Comparison of ENCODE assay signal across 21 mouse cellular contexts in genomic region chr7:127085751-127086150, GRCm38 (mm10). TPM values are rescaled to one million over a fixed set of nuclear protein-coding genes. Genes with fewer than 3 reads are reported as not detected.
A peak's percentile ranks its signal among the peaks of the same experiment; 100 is the strongest.
DNase-seq lines count a peak whose midpoint lies in the region; ATAC-seq and TF ChIP-seq lines count a peak whose summit lies in the region.
"Not testable (repeated sequence)": the region's sequence is repeated elsewhere in the genome, so short reads cannot be mapped to it uniquely, and the experiment has no call there.
"Had no signal": no experiment of that assay in that cellular context is flagged by ENCODE, and none has a peak within 500 bp of the region (broad histone marks: within the 10 kb centered on the region; RNA-seq: fewer than 3 reads in every experiment).

No protein-coding gene starts in this region.

- H3K36me3 ChIP-seq in liver, embryonic 11.5 days (ENCODE audit: control insufficient read depth, insufficient read depth, low read length); liver, embryonic 13.5 days; liver, embryonic 15.5 days (replicated peaks); liver, postnatal 0 days (replicated peaks; ENCODE audit: insufficient read depth, low read length): not testable (repeated sequence)

- peak; percentile 50; the same call in 1 of the 2 replicates for ATAC-seq in erythroid progenitor cell, adult 5-6 weeks (replicated peaks; ENCODE audit: low FRiP score, poor library complexity, severe bottlenecking)
- peak; percentile 48; the same call in 1 of the 2 replicates for ATAC-seq in liver, embryonic 11.5 days (replicated peaks; ENCODE audit: low FRiP score)
- ATAC-seq in liver, embryonic 13.5 days (ENCODE audit: low read depth), result peak; percentile 57
- ATAC-seq in liver, embryonic 15.5 days (ENCODE audit: insufficient read depth), result peak; percentile 45
- ATAC-seq in liver, postnatal 0 days, result peak; percentile 65

- not testable (repeated sequence) for H3K9me3 ChIP-seq in liver, embryonic 11.5 days (ENCODE audit: control insufficient read depth, low read length); liver, embryonic 13.5 days (replicated peaks); liver, embryonic 15.5 days (replicated peaks); liver, postnatal 0 days (ENCODE audit: low read length)

- 54% methylated on average over 6 of the region's 6 CpGs for WGBS in bone marrow, adult 2 months
- WGBS in liver, embryonic 11.5 days, result 32% methylated on average over 6 of the region's 6 CpGs
- 27% methylated on average over 6 of the region's 6 CpGs for WGBS in liver, embryonic 13.5 days (ENCODE audit: insufficient replicate concordance)
- WGBS in liver, embryonic 15.5 days (ENCODE audit: insufficient replicate concordance), result 25% methylated on average over 6 of the region's 6 CpGs
- WGBS in liver, postnatal 0 days (ENCODE audit: insufficient replicate concordance), result 40% methylated on average over 6 of the region's 6 CpGs

- not testable (repeated sequence) for TF ChIP-seq POLR2A in bone marrow, adult 2 months (IDR thresholded peaks at IDR 0.05; ENCODE audit: borderline replicate concordance, control insufficient read depth, low read depth, low read length)

- TF ChIP-seq EP300 in liver, postnatal 0 days (IDR thresholded peaks at IDR 0.05; ENCODE audit: low read depth), result peak; percentile 84

- H3K27me3 ChIP-seq in liver, embryonic 11.5 days (replicated peaks; ENCODE audit: control insufficient read depth, insufficient read depth, low read length); liver, embryonic 13.5 days; liver, embryonic 15.5 days; liver, postnatal 0 days (ENCODE audit: insufficient read depth, low read length): not testable (repeated sequence)

- not testable (repeated sequence) for H3K4me1 ChIP-seq in bone marrow, adult 2 months (ENCODE audit: control insufficient read depth, insufficient read depth, low read length)
- H3K4me1 ChIP-seq in liver, embryonic 11.5 days (replicated peaks; ENCODE audit: control insufficient read depth, insufficient read depth, low read length), result peaks cover 29% of the 10 kb centered on the region
- peaks cover 82% of the 10 kb centered on the region for H3K4me1 ChIP-seq in liver, embryonic 13.5 days (replicated peaks)
- peaks cover 84% of the 10 kb centered on the region for H3K4me1 ChIP-seq in liver, embryonic 15.5 days (replicated peaks)
- peaks cover 54% of the 10 kb centered on the region for H3K4me1 ChIP-seq in liver, postnatal 0 days (ENCODE audit: insufficient read depth)

- H3K9ac ChIP-seq in liver, embryonic 11.5 days (ENCODE audit: low read depth, low read length); liver, embryonic 15.5 days; liver, postnatal 0 days (replicated peaks): not testable (repeated sequence)
- H3K9ac ChIP-seq in liver, embryonic 13.5 days, result 0 out of 2 replicates have a peak overlapping the region, but pooled peaks have one; percentile 29

- DNase-seq in adrenal gland, adult 2 months, result peak; percentile 15
- DNase-seq in liver, embryonic 11.5 days (ENCODE audit: low spot score); liver, postnatal 0 days: not testable (repeated sequence)
- DNase-seq in liver, embryonic 13.5 days, result peak; percentile 54
- peak; percentile 48 for DNase-seq in spleen, adult 12 weeks (ENCODE audit: low spot score)

- H3K4me2 ChIP-seq in liver, embryonic 11.5 days; liver, embryonic 13.5 days; liver, postnatal 0 days (ENCODE audit: low read depth, low read length): not testable (repeated sequence)
- peak overlapping the region; percentile 18; the same call in 1 of the 2 replicates for H3K4me2 ChIP-seq in liver, embryonic 15.5 days

- TF ChIP-seq CTCF in bone marrow, adult 2 months (IDR thresholded peaks at IDR 0.05; ENCODE audit: control insufficient read depth, insufficient read depth, low read length); liver, postnatal 0 days (IDR thresholded peaks at IDR 0.05; ENCODE audit: low read depth): not testable (repeated sequence)

- 0 out of 2 replicates have a peak overlapping the region, but pooled peaks have one; percentile 3 for H3K27ac ChIP-seq in bone marrow, adult 2 months (ENCODE audit: control insufficient read depth, insufficient read depth, low read depth, low read length, poor library complexity)
- peak overlapping the region; percentile 38 for H3K27ac ChIP-seq in liver, embryonic 11.5 days (ENCODE audit: low read depth, low read length)
- peak overlapping the region; percentile 82 for H3K27ac ChIP-seq in liver, embryonic 13.5 days
- H3K27ac ChIP-seq in liver, embryonic 15.5 days (replicated peaks), result peak overlapping the region; percentile 76
- H3K27ac ChIP-seq in liver, postnatal 0 days (ENCODE audit: low read depth), result peak overlapping the region; percentile 66

- H3K4me3 ChIP-seq in bone marrow, adult 2 months (replicated peaks; ENCODE audit: control insufficient read depth, low read depth, low read length); liver, embryonic 11.5 days (ENCODE audit: low read depth, low read length); liver, embryonic 13.5 days (replicated peaks); liver, embryonic 15.5 days (replicated peaks); liver, postnatal 0 days (ENCODE audit: low read depth, low read length): not testable (repeated sequence)

RNA-seq across cellular contexts. Expression of gene Zg16, which starts 1.4 kb away (rescaled TPM):
- total RNA-seq in adrenal gland, adult 2 months (2021), result not detected
- polyA plus RNA-seq in adrenal gland, adult 2 months (2012; rRNA removed), result 0.18 and 0.49 TPM in 2 replicates
- 3.1 TPM in 1 of 2 replicates, not detected in the other for polyA plus RNA-seq in bone marrow, adult 2 months (2011; ENCODE audit: insufficient read depth, insufficient read length, low replicate concordance, missing spikeins)
- 3.6 and 9.2 TPM in 2 replicates for total RNA-seq in erythroid progenitor cell, adult 5-6 weeks (2015; ENCODE audit: low replicate concordance)
- total RNA-seq in erythroid progenitor cell, adult 5-6 weeks (2017; ENCODE audit: low replicate concordance), result 1.2 and 6.0 TPM in 2 replicates
- polyA plus RNA-seq in liver, embryonic 11.5 days (2014; fragmentation: Nextera tagmentation; extraction: Ambion mirVana), result not detected in 2 replicates
- polyA plus RNA-seq in liver, embryonic 13.5 days (2015; fragmentation: Nextera tagmentation; extraction: Ambion mirVana), result not detected in 2 replicates
- polyA plus RNA-seq in liver, embryonic 15.5 days (2015; fragmentation: Nextera tagmentation; extraction: Ambion mirVana), result 0.24 and 0.33 TPM in 2 replicates
- polyA plus RNA-seq in liver, postnatal 0 days (2015; fragmentation: Nextera tagmentation; extraction: Ambion mirVana), result 0.59 and 1.8 TPM in 2 replicates
- total RNA-seq: adrenal gland, adult 18-20 months; adrenal gland, postnatal 36 days; ES-E14 had no signal
- polyA plus RNA-seq: activated CD4-positive, CD25-positive, alpha-beta regulatory T cell, adult 4 months; C2C12; embryonic facial prominence, embryonic 11.5 days; embryonic facial prominence, embryonic 13.5 days; embryonic facial prominence, embryonic 15.5 days; forebrain, embryonic 10.5 days; forebrain, embryonic 12.5 days; forebrain, embryonic 14.5 days; forebrain, embryonic 16.5 days; Patski had no signal

RNA-seq across cellular contexts. Expression of gene AI467606, which starts 5.4 kb away (rescaled TPM):
- total RNA-seq in adrenal gland, adult 2 months (2021), result 1 to 10 TPM; 1.6 to 1.9 TPM
- polyA plus RNA-seq in adrenal gland, adult 2 months (2012; rRNA removed), result 7.6 TPM in 2 replicates
- polyA plus RNA-seq in bone marrow, adult 2 months (2011; ENCODE audit: insufficient read depth, insufficient read length, low replicate concordance, missing spikeins), result 13.6 and 36.8 TPM in 2 replicates
- total RNA-seq in erythroid progenitor cell, adult 5-6 weeks (2015; ENCODE audit: low replicate concordance), result 18.0 and 25.9 TPM in 2 replicates
- 10.5 and 12.7 TPM in 2 replicates for total RNA-seq in erythroid progenitor cell, adult 5-6 weeks (2017; ENCODE audit: low replicate concordance)
- polyA plus RNA-seq in liver, embryonic 11.5 days (2014; fragmentation: Nextera tagmentation; extraction: Ambion mirVana), result 12.3 and 13.7 TPM in 2 replicates
- 7.0 and 7.3 TPM in 2 replicates for polyA plus RNA-seq in liver, embryonic 13.5 days (2015; fragmentation: Nextera tagmentation; extraction: Ambion mirVana)
- 8.2 and 9.5 TPM in 2 replicates for polyA plus RNA-seq in liver, embryonic 15.5 days (2015; fragmentation: Nextera tagmentation; extraction: Ambion mirVana)
- polyA plus RNA-seq in liver, postnatal 0 days (2015; fragmentation: Nextera tagmentation; extraction: Ambion mirVana), result 7.6 and 8.1 TPM in 2 replicates

RNA-seq across cellular contexts. Expression of gene Qprt, which starts 36.3 kb away (rescaled TPM):
- total RNA-seq in adrenal gland, adult 2 months (2021), result under 1 TPM; 0.49 to 0.52 TPM
- polyA plus RNA-seq in adrenal gland, adult 2 months (2012; rRNA removed), result 0.77 and 1.0 TPM in 2 replicates
- polyA plus RNA-seq in bone marrow, adult 2 months (2011; ENCODE audit: insufficient read depth, insufficient read length, low replicate concordance, missing spikeins), result 1.4 and 10.6 TPM in 2 replicates
- not detected in 2 replicates for total RNA-seq in erythroid progenitor cell, adult 5-6 weeks (2015; ENCODE audit: low replicate concordance)
- 1.8 TPM in 1 of 2 replicates, not detected in the other for total RNA-seq in erythroid progenitor cell, adult 5-6 weeks (2017; ENCODE audit: low replicate concordance)
- 43.8 and 44.2 TPM in 2 replicates for polyA plus RNA-seq in liver, embryonic 11.5 days (2014; fragmentation: Nextera tagmentation; extraction: Ambion mirVana)
- 44.4 and 49.1 TPM in 2 replicates for polyA plus RNA-seq in liver, embryonic 13.5 days (2015; fragmentation: Nextera tagmentation; extraction: Ambion mirVana)
- 65.5 and 76.7 TPM in 2 replicates for polyA plus RNA-seq in liver, embryonic 15.5 days (2015; fragmentation: Nextera tagmentation; extraction: Ambion mirVana)
- 148 and 151 TPM in 2 replicates for polyA plus RNA-seq in liver, postnatal 0 days (2015; fragmentation: Nextera tagmentation; extraction: Ambion mirVana)
- polyA plus RNA-seq: C2C12, Patski had no signal

RNA-seq across cellular contexts. Expression of gene Kif22, which starts 43.5 kb away (rescaled TPM):
- 1 to 10 TPM; 2.1 to 2.5 TPM for total RNA-seq in adrenal gland, adult 2 months (2021)
- 0.64 and 0.89 TPM in 2 replicates for polyA plus RNA-seq in adrenal gland, adult 2 months (2012; rRNA removed)
- polyA plus RNA-seq in bone marrow, adult 2 months (2011; ENCODE audit: insufficient read depth, insufficient read length, low replicate concordance, missing spikeins), result 114 and 164 TPM in 2 replicates
- total RNA-seq in erythroid progenitor cell, adult 5-6 weeks (2015; ENCODE audit: low replicate concordance), result 651 and 861 TPM in 2 replicates
- 380 and 614 TPM in 2 replicates for total RNA-seq in erythroid progenitor cell, adult 5-6 weeks (2017; ENCODE audit: low replicate concordance)
- 152 and 170 TPM in 2 replicates for polyA plus RNA-seq in liver, embryonic 11.5 days (2014; fragmentation: Nextera tagmentation; extraction: Ambion mirVana)
- 109 and 122 TPM in 2 replicates for polyA plus RNA-seq in liver, embryonic 13.5 days (2015; fragmentation: Nextera tagmentation; extraction: Ambion mirVana)
- polyA plus RNA-seq in liver, embryonic 15.5 days (2015; fragmentation: Nextera tagmentation; extraction: Ambion mirVana), result 108 and 111 TPM in 2 replicates
- polyA plus RNA-seq in liver, postnatal 0 days (2015; fragmentation: Nextera tagmentation; extraction: Ambion mirVana), result 45.4 and 47.4 TPM in 2 replicates

RNA-seq across cellular contexts. Expression of gene Spn, which starts 51.9 kb away (rescaled TPM):
- 1 to 10 TPM in 1 of 2 experiments, under 1 TPM in 1; 0.58 to 1.0 TPM for total RNA-seq in adrenal gland, adult 2 months (2021)
- polyA plus RNA-seq in adrenal gland, adult 2 months (2012; rRNA removed), result 1.0 and 2.0 TPM in 2 replicates
- 29.7 and 49.2 TPM in 2 replicates for polyA plus RNA-seq in bone marrow, adult 2 months (2011; ENCODE audit: insufficient read depth, insufficient read length, low replicate concordance, missing spikeins)
- 16.2 and 30.2 TPM in 2 replicates for total RNA-seq in erythroid progenitor cell, adult 5-6 weeks (2015; ENCODE audit: low replicate concordance)
- 30.8 and 32.0 TPM in 2 replicates for total RNA-seq in erythroid progenitor cell, adult 5-6 weeks (2017; ENCODE audit: low replicate concordance)
- polyA plus RNA-seq in liver, embryonic 11.5 days (2014; fragmentation: Nextera tagmentation; extraction: Ambion mirVana), result 12.7 and 14.4 TPM in 2 replicates
- 8.2 and 8.7 TPM in 2 replicates for polyA plus RNA-seq in liver, embryonic 13.5 days (2015; fragmentation: Nextera tagmentation; extraction: Ambion mirVana)
- polyA plus RNA-seq in liver, embryonic 15.5 days (2015; fragmentation: Nextera tagmentation; extraction: Ambion mirVana), result 6.7 and 6.8 TPM in 2 replicates
- polyA plus RNA-seq in liver, postnatal 0 days (2015; fragmentation: Nextera tagmentation; extraction: Ambion mirVana), result 4.9 and 5.6 TPM in 2 replicates
- polyA plus RNA-seq: embryonic facial prominence, embryonic 11.5 days; forebrain, embryonic 14.5 days had no signal

Comparison
In these comparisons a context has a peak if more than half of its experiments do, and no peak if none do; other contexts are left out.
1. H3K27ac ChIP-seq: peak in every context shown above with its lines; median percentile 82 in liver, embryonic 13.5 days; 76 in liver, embryonic 15.5 days; 66 in liver, postnatal 0 days; 38 in liver, embryonic 11.5 days; 3 in bone marrow, adult 2 months.